Mouse (Mus musculus) brain, embryonic 14.5 days (tissue): ENCODE results near the gene Zfyve26.

Experiments used
- CTCF ChIP-seq: fragments of 200-500 bp; IDR thresholded peaks from 2 replicates; pipeline ENCODE4 v1.5.1; 2012; ENCODE audit warnings: inconsistent platforms, mild to moderate bottlenecking, moderate library complexity, borderline replicate concordance; ENCODE audit not compliant: insufficient read depth, insufficient read length; ENCODE audit errors: extremely low read depth
- POLR2A ChIP-seq: fragments of 200-500 bp; IDR thresholded peaks from 2 replicates; pipeline ENCODE4 v1.6.1; 2012; ENCODE audit warnings: mild to moderate bottlenecking, inconsistent platforms, borderline replicate concordance; ENCODE audit not compliant: poor library complexity, insufficient read depth, insufficient read length, severe bottlenecking; ENCODE audit errors: extremely low read depth

DNA sequence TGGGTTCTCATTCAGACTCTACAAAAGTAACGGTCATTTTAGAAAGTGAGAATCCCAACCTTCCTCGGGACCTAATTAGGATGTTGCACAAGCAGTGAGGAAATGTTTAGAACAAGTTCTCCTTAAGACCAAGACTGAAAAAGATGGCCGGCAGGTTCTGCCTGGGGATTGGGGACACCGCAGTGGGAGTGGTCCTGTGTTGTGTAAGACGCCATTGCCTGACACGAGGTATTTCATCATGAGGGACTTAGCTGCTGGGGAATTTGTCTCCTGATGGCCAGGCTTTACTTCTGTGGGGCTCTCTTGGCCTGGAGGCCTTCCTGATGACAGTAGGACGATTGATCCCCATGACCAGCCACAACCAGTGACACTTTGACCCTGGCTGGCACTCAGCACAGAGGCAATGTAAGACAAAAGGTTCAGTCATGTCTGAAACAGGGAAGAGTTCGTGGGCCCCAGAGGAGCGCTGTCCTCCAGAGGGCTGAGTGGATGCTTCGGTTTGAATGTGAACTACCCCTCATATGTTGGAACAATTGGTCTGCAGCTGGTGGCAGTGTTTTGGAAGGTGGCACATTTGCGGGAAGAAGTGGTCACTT lies 60.5 kb downstream of the Zfyve26 start:
- TF ChIP-seq CTCF (no peak), POLR2A (no peak)
